Mouse (Mus musculus): ENCODE results near the gene Olfr878.

GRCm38 (mm10) chr9:37870246-37870645 lies 47.4 kb upstream of the Olfr878 start:
- no peak for TF ChIP-seq CTCF (IDR thresholded peaks at IDR 0.05; ENCODE audit: borderline replicate concordance, insufficient read depth, low read depth, low read length)
- TF ChIP-seq POLR2A (IDR thresholded peaks at IDR 0.05; ENCODE audit: borderline replicate concordance, insufficient read depth, low read length) = no peak

Data from cerebellum, adult 2 months (tissue).